Mouse (Mus musculus): Measurements from ENCODE around the gene Lypd6.

GRCm38 (mm10) chr2:50069571-50070295, 3.5 kb downstream of the Lypd6 start:
- TF ChIP-seq CTCF (IDR thresholded peaks at IDR 0.05; ENCODE audit: low read depth, low read length) (no peak), POLR2A (IDR thresholded peaks at IDR 0.05; ENCODE audit: extremely low read depth, insufficient read depth, low read length) (no peak)
